Mouse (Mus musculus): Measurements from ENCODE around the gene Apobec3.

GRCm38 (mm10) chr15:79926856-79927416, 35.5 kb downstream of the Apobec3 start:
- peak; percentile 17 for TF ChIP-seq CTCF (IDR thresholded peaks at IDR 0.05; ENCODE audit: low read depth, low read length)
- no peak for TF ChIP-seq POLR2A (IDR thresholded peaks at IDR 0.05; ENCODE audit: insufficient read depth, low read length)
- TF ChIP-seq EP300 (IDR thresholded peaks at IDR 0.05; ENCODE audit: insufficient read depth, low read depth, low read length), result 0 out of 2 replicates have a peak, but pooled peaks have one; percentile 27

Data from ES-Bruce4 (cell line).